Mouse (Mus musculus) C2C12 (cell line): ENCODE results near the gene Gtf2f1.

ENCODE experiments used
- CTCF ChIP-seq: IDR thresholded peaks from one replicate; pipeline ENCODE4 v1.5.1; 2011; ENCODE audit not compliant: control insufficient read depth, insufficient read depth, insufficient read length
- FOSL1 ChIP-seq: IDR thresholded peaks from one replicate; pipeline ENCODE4 v1.8.0; 2011; ENCODE audit warnings: mild to moderate bottlenecking, low read length; ENCODE audit not compliant: poor library complexity, insufficient read depth, severe bottlenecking

DNA sequence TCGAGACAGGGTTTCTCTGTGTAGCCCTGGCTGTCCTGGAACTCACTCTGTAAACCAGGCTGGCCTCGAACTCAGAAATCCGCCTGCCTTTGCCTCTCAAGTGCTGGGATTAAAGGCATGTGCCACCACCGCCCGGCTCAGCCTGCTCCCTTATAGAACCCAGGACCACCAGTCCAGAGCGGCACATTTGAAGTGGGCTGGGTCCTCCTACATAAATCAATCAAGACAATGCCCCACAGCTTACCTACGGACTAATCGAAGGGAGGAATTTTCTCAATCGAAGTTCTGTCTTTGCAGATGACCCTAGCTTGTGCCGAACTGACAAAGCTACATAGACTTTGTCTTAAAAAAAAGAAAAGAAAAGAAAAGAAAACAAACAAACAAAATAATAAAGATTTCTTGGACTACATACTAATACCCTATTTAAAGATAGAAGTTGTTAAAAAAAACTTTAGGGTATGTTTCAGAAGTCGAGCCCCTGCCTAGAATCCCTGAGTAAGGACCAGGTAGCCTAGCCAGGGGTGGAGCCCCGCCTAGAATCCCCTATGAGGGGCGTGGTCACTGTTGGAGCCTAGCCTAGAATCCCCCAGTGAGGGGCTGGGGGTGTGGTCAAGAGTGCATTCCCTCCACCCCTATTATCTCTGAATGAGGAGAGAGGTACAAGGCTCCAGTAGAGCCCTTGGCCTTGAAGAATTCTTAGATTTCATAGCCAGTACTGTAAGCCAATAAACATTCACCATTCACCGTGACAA is 37.0 kb downstream of the Gtf2f1 start:
- no peak for TF ChIP-seq CTCF
- TF ChIP-seq FOSL1: no peak
